Mouse (Mus musculus) lung, embryonic 16.5 days (tissue): ENCODE results near the gene Nr2c2ap. TPM values are rescaled to one million over a fixed set of nuclear protein-coding genes. Genes with fewer than 3 reads are reported as not detected.

ENCODE experiments used
- ATAC-seq: fragments of 200-750 bp; cut with Nextera tagmentation; 2 replicates; pipeline ENCODE4 v1.8.0; 2017; ENCODE audit warnings: low read depth, mild to moderate bottlenecking, moderate library complexity
- H3K27ac ChIP-seq: fragments of 300-500 bp; sonication (generic); 2 replicates; pipeline ENCODE4 v1.5.1; 2014; ENCODE audit warnings: mild to moderate bottlenecking, control low read depth, low read length
- H3K27me3 ChIP-seq: fragments of 300-500 bp; sonication (generic); 2 replicates; pipeline ENCODE4 v1.6.1; 2014; ENCODE audit warnings: low read depth, low read length, mixed read lengths; ENCODE audit not compliant: control insufficient read depth, insufficient read depth
- H3K36me3 ChIP-seq: fragments of 300-500 bp; sonication (generic); 2 replicates; pipeline ENCODE4 v1.6.1; 2014; ENCODE audit warnings: low read length; ENCODE audit not compliant: control insufficient read depth, insufficient read depth
- H3K4me1 ChIP-seq: fragments of 300-500 bp; sonication (generic); replicated peaks from 2 replicates; pipeline ENCODE4 v1.6.1; 2014; ENCODE audit warnings: low read length, mixed read lengths; ENCODE audit not compliant: control insufficient read depth, insufficient read depth
- H3K4me2 ChIP-seq: fragments of 300-500 bp; sonication (generic); 2 replicates; pipeline ENCODE4 v1.6.1; 2014; ENCODE audit warnings: low read depth, low read length, control low read depth
- H3K4me3 ChIP-seq: fragments of 300-500 bp; sonication (generic); 2 replicates; pipeline ENCODE4 v1.5.1; 2014; ENCODE audit warnings: mild to moderate bottlenecking, low read length, control low read depth
- H3K9ac ChIP-seq: fragments of 300-500 bp; sonication (generic); 2 replicates; pipeline ENCODE4 v1.6.1; 2014; ENCODE audit warnings: low read length, control low read depth
- H3K9me3 ChIP-seq: fragments of 300-500 bp; sonication (generic); 2 replicates; pipeline ENCODE4 v1.6.1; 2016; ENCODE audit warnings: low read length; ENCODE audit not compliant: control insufficient read depth
- WGBS: fragments of 180-500 bp; shearing (Covaris S2); extraction: QIAGEN DNeasy Blood & Tissue Kit; methylation state at CpG from one replicate; pipeline ENCODE4 v1.1.7; 2014; 5-methylcytosine and 5-hydroxymethylcytosine counted together
- polyA plus RNA-seq: library from polyadenylated mRNA; unstranded; fragments of >200 nt; fragmentation: Nextera tagmentation; extraction: Ambion mirVana; gene quantifications from 2 replicates; pipeline ENCODE4 v1.2.1, GENCODE M21; 2015

Nr2c2ap gene
- polyA plus RNA-seq, 1 experiment from 2014 or later = 31.1 TPM

- Histone ChIP-seq H3K27ac (no peak overlapping the region), H3K4me1 (peaks cover 17% of the 10 kb centered on the region; the same call in 1 of the 2 replicates), H3K9ac (no peak overlapping the region), H3K4me2 (no peak overlapping the region), H3K27me3 (peaks cover 2% of the 10 kb centered on the region; the same call in 1 of the 2 replicates), H3K36me3 (no peaks in the 10 kb centered on the region), H3K9me3 (no peaks in the 10 kb centered on the region), H3K4me3 (no peak overlapping the region)
- no peak for ATAC-seq
- WGBS = 71% methylated on average over 3 of the region's 3 CpGs
Observed at GRCm38 (mm10) chr8:70170748-70171147, 39.6 kb downstream of the Nr2c2ap start.

- WGBS = 88% methylated on average over 7 of the region's 7 CpGs
- peaks cover 17% of the 10 kb centered on the region; the same call in 1 of the 2 replicates for H3K4me1 ChIP-seq
- H3K4me3 ChIP-seq = no peak overlapping the region
- no peak for ATAC-seq
- H3K9ac ChIP-seq = no peak overlapping the region
- H3K27me3 ChIP-seq = no peaks in the 10 kb centered on the region
- H3K4me2 ChIP-seq = no peak overlapping the region
- no peaks in the 10 kb centered on the region for H3K36me3 ChIP-seq
- H3K27ac ChIP-seq = no peak overlapping the region
- no peaks in the 10 kb centered on the region for H3K9me3 ChIP-seq
Observed at GRCm38 (mm10) chr8:70171240-70171639, 40.1 kb downstream of the Nr2c2ap start.

GRCm38 (mm10) chr8:70172043-70172681, 41.0 kb downstream of the Nr2c2ap start, which contains the start of gene Tmem161a:
Tmem161a (plus strand) TSS chr8:70172356.
- Histone ChIP-seq H3K4me3 (peak within 1 kb of the TSS; percentile 75), H3K9ac (peak within 1 kb of the TSS; percentile 89), H3K9me3 (no peaks in the 10 kb centered on the region), H3K36me3 (peaks cover 1% of the 10 kb centered on the region), H3K27ac (peak within 1 kb of the TSS; percentile 45), H3K4me2 (peak within 1 kb of the TSS; percentile 75), H3K27me3 (no peaks in the 10 kb centered on the region), H3K4me1 (peaks cover 17% of the 10 kb centered on the region; the same call in 1 of the 2 replicates)
- 3% methylated on average over 27 of the region's 27 CpGs for WGBS
- peak; percentile 99 for ATAC-seq

GRCm38 (mm10) chr8:70173320-70173719, 42.2 kb downstream of the Nr2c2ap start:
- WGBS = 75% methylated on average over 5 of the region's 5 CpGs
- peaks cover 6% of the 10 kb centered on the region for H3K36me3 ChIP-seq
- no peak overlapping the region for H3K4me3 ChIP-seq
- H3K4me2 ChIP-seq = peak overlapping the region; percentile 50
- no peak overlapping the region for H3K9ac ChIP-seq
- no peak for ATAC-seq
- no peaks in the 10 kb centered on the region for H3K27me3 ChIP-seq
- no peaks in the 10 kb centered on the region for H3K9me3 ChIP-seq
- peaks cover 17% of the 10 kb centered on the region; the same call in 1 of the 2 replicates for H3K4me1 ChIP-seq
- H3K27ac ChIP-seq = no peak overlapping the region

- no peak overlapping the region for H3K27ac ChIP-seq
- no peaks in the 10 kb centered on the region for H3K9me3 ChIP-seq
- ATAC-seq = no peak
- H3K27me3 ChIP-seq = no peaks in the 10 kb centered on the region
- 68% methylated on average over 7 of the region's 7 CpGs for WGBS
- peaks cover 6% of the 10 kb centered on the region for H3K36me3 ChIP-seq
- peaks cover 17% of the 10 kb centered on the region; the same call in 1 of the 2 replicates for H3K4me1 ChIP-seq
- no peak overlapping the region for H3K4me2 ChIP-seq
- no peak overlapping the region for H3K4me3 ChIP-seq
- H3K9ac ChIP-seq = no peak overlapping the region
Observed at GRCm38 (mm10) chr8:70174079-70174478, 42.9 kb downstream of the Nr2c2ap start.

GRCm38 (mm10) chr8:70178231-70178630, 47.1 kb downstream of the Nr2c2ap start:
- peaks cover 17% of the 10 kb centered on the region for H3K36me3 ChIP-seq
- no peaks in the 10 kb centered on the region for H3K27me3 ChIP-seq
- no peak overlapping the region for H3K4me2 ChIP-seq
- ATAC-seq = no peak
- 92% methylated on average over 2 of the region's 2 CpGs for WGBS
- peaks cover 9% of the 10 kb centered on the region; the same call in 1 of the 2 replicates for H3K4me1 ChIP-seq
- H3K9ac ChIP-seq = no peak overlapping the region
- H3K9me3 ChIP-seq = no peaks in the 10 kb centered on the region
- no peak overlapping the region for H3K27ac ChIP-seq
- no peak overlapping the region for H3K4me3 ChIP-seq

- Histone ChIP-seq H3K4me2 (no peak overlapping the region), H3K27me3 (no peaks in the 10 kb centered on the region), H3K9me3 (no peaks in the 10 kb centered on the region), H3K4me1 (peaks cover 3% of the 10 kb centered on the region; the same call in 1 of the 2 replicates), H3K4me3 (no peak overlapping the region), H3K9ac (no peak overlapping the region), H3K27ac (no peak overlapping the region), H3K36me3 (peaks cover 17% of the 10 kb centered on the region)
- WGBS = 95% methylated on average over 4 of the region's 4 CpGs
- no peak for ATAC-seq
Observed at GRCm38 (mm10) chr8:70179082-70179481, 47.9 kb downstream of the Nr2c2ap start.

GRCm38 (mm10) chr8:70181212-70181902, 50.2 kb downstream of the Nr2c2ap start:
- ATAC-seq = no peak
- H3K36me3 ChIP-seq = peaks cover 17% of the 10 kb centered on the region
- H3K9ac ChIP-seq = no peak overlapping the region
- H3K4me3 ChIP-seq = no peak overlapping the region
- H3K9me3 ChIP-seq = no peaks in the 10 kb centered on the region
- H3K4me1 ChIP-seq = no peaks in the 10 kb centered on the region
- no peak overlapping the region for H3K27ac ChIP-seq
- no peaks in the 10 kb centered on the region for H3K27me3 ChIP-seq
- 75% methylated on average over 16 of the region's 16 CpGs for whole genome bisulfite sequencing
- no peak overlapping the region for H3K4me2 ChIP-seq

- Histone ChIP-seq H3K4me3 (no peak overlapping the region), H3K9ac (no peak overlapping the region), H3K4me1 (no peaks in the 10 kb centered on the region), H3K4me2 (no peak overlapping the region), H3K27ac (no peak overlapping the region), H3K27me3 (no peaks in the 10 kb centered on the region), H3K36me3 (peaks cover 17% of the 10 kb centered on the region), H3K9me3 (no peaks in the 10 kb centered on the region)
- WGBS = 56% methylated on average over 2 of the region's 2 CpGs
- no peak for ATAC-seq
Observed at GRCm38 (mm10) chr8:70181903-70182252, 50.7 kb downstream of the Nr2c2ap start.
